Mouse (Mus musculus) adrenal gland (tissue): ENCODE data around the gene Mybpc2.

Experiments used
- intact Hi-C: fragments of 180-260 bp; cut with DNase I; formaldehyde crosslinking; loops from one replicate; pipeline ENCODE4 v1.15.1; 2025

Mybpc2 gene

DNA sequence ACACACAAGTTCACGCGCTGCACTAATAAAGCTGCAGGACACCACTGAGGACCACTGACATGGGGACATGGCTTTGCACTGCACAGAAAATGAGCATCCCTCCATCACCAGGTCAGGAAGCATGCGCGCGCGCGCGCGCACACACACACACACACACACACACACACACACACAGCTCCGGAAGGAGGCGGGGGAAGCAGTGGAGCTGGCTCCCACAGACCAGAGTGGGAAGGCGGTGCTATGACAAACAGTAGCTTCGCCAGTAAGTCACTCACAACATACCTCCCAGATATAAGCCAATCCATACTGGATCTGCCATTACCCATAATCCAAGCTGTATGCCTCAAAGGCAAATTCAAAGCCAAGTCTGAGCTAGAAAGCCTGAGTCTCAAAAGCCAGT, 22.6 kb upstream of the Mybpc2 start:
- intact Hi-C loops, result no loop called here

- intact Hi-C loops, result no loop called here
Observed at GRCm38 (mm10) chr7:44546274-44546673, 21.8 kb upstream of the Mybpc2 start.

DNA sequence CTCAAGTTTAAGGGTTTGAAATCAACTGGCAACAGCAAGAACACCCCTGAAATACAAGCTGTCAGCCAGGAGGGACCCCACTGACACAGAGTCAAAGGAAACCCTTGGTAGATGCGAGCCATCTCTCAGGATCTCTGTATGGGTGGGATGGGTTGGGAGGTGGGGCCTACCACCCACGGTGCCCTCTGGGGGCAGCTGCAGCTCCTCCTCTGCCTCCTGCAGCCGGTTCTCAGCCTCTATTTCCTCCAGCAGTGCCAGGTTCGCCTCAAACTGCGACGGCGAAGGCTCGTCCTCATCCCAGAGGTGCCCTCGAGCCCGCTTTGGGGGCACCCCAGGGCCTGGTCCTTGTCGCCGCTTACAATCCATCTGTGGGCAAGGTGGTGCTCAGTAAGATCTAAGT, 18.6 kb upstream of the Mybpc2 start:
- intact Hi-C loops, result no loop called here

GRCm38 (mm10) chr7:44542555-44542954, 18.1 kb upstream of the Mybpc2 start:
- intact Hi-C loops, result no loop called here

- intact Hi-C loops, result no loop called here
Observed at GRCm38 (mm10) chr7:44538756-44539624, 14.5 kb upstream of the Mybpc2 start.

DNA sequence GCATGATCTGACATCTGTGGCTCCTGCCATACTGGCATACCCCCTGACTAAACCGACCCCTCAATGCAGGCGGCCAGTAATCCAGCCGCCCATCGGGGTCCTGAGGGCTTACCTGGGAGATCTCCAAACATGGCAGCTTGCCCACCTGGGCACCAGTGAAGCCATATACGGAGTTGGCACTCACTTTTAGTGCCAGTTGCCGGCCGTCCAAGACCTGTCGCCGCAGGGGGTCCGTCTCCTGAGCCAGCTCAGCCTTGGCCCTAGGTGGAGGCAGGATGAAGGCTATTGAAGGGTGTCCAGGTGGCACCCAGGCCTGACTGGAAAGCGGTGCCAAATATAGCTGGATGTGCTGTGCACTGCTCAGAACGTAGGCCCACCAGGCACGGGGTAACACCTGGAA, 13.0 kb upstream of the Mybpc2 start:
- intact Hi-C loops, result no loop called here

GRCm38 (mm10) chr7:44537009-44537408, 12.6 kb upstream of the Mybpc2 start:
- intact Hi-C loops, result no loop called here

DNA sequence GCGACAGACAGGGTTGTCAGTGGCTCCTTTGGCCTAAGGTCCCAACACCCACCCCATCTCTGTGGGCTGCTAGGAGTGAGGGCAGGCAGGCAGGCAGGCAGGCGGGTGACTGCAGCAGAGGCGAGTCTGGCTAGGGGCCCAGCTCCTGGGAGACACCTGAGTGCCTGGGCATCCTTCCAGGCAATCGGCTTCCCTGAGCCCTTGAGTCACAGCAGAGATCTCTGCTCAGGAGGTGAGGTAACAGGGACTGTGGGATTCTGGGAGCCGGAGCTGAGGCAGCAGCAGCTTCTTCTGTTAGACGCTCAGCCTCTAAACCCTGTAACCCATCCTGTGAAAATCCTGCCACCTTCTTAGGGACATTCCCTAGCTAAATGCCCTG, 12.1 kb upstream of the Mybpc2 start:
- intact Hi-C loops, result no loop called here

GRCm38 (mm10) chr7:44535657-44536589, 11.5 kb upstream of the Mybpc2 start:
- intact Hi-C loops, result no loop called here

DNA sequence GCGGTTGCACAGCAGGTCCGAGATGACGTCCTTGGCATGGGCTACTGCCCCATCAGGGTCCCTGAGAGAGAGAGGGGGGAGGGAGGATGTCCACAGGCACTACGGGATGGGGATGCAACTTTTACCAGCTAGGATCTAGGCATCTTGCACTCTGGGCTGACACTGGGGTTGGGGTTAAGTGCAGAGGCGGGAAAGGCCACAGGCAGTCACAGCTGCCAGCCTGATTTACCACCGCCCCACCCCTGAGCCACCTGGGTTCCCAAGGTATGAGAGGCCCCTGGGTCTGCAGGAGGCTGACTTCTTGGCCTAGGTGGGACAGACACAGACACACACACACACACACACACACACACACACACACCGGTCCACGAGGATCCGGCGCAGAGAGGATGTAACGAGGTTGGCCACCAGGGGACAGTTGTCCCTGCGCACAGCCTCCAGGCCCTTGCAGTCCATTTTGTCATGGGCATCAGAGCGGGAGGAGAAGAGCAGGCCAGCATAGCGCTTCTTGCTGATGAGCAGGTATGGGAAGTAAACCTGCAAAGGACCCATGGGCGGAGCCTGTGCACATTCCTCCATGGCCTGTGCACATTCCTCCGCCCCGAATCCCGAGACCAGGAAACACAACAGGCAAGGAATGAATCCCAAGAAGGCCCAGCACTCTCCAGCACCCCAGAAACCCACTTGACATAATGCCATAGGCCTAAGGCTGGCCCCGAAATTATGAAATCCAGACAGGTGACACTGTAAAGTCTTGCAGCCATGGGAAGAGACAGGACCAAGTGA, 10.4 kb upstream of the Mybpc2 start:
- intact Hi-C loops, result no loop called here

DNA sequence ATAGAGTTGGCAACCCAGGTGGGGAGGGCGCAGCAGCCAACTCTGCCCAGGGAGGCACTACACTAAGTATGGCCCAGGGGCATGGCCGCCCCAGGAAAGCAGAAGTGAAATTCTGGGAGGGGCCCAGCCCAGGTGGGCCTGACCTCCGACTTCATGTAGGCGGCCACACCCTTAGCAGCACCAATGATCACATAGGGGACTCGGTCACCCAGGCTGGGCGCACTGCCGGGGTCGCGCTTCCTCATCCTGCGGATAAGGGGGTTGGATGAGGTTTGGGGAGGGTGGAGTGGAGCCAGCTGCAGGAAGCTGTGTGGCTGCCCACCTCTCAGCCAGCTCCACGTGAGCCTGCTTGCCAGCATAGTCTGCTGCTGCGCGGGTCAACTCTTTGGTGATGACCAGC, 9.8 kb upstream of the Mybpc2 start:
- intact Hi-C loops, result no loop called here

DNA sequence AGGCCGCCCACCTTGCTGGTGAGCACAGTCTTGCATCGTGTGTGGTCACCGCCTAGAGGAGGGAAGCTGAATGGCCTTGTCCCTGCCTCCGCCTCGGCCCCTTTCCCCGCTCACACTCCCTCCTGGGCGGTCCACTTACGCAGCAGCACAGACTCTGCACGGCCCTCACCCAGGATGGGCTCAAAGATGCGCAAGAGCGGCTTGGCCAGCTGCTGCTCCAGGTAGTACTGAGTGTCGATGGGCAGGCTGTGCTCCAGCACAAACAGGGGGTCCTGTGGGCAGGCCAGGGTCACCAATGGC, 9.2 kb upstream of the Mybpc2 start:
- intact Hi-C loops, result no loop called here

DNA sequence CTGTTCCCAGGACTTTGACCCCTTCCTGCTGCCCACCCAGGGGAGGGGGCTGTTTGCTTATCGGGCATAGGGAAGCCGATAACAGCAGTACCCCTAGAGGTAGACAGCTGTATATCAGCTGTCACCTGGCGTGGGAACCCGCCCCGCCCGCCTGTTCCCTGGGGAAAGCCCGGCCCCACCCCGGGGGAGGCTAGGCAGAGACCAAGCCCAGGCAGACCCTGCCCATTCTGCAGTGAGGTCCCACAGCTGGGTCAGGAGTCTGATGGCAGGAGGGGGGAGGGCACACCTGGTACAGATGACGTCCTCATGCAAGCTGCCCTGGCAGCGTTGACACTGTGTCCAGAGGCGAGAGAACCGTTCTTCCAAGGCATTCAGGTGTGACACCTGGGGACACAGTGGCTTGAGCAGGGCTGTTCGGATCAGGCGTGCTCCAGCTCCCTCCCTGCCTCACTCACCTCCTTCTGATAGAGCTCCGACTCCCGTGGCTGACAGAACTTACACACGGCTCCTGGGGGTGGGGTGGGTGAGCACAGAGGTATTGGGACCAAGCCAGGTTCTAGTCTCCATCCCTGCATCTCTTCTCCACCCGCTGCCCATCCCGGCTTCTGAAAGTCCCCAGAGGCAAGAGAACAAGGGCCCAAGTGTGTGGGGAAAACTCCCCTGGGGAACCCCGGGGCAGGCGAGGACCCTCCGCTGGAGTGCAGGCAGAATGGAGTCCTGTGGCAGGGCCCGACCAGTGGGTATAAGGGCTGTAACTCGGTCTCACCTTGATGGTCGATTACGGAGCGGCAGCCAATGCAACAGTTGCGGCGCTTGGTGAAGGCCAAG, 8.7 kb upstream of the Mybpc2 start:
- intact Hi-C loops, result no loop called here

- intact Hi-C loops, result no loop called here
Observed at GRCm38 (mm10) chr7:44531946-44532732, 7.7 kb upstream of the Mybpc2 start, which contains the start of gene Spib. Gene Spib (minus strand): TSS chr7:44532071.

- intact Hi-C loops, result no loop called here
Observed at GRCm38 (mm10) chr7:44531207-44531606, 6.8 kb upstream of the Mybpc2 start.

DNA sequence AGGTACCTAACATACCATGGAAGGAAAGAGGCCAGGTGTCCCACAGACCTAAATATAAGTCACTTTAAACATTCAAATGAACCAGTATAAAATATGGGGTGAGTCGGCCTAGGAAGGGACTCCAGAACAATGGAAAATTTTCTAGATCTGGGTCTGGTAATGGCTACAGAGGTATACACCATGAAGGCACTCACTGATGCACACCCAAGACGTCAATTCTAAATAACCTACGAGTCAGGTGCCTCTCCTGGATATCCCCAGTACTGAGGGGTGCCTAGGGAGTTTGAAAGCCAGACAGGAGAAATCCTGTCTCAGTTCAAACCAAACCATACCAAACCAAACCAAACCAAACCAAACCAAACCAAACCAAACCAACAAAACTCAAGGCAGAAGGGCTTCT, 6.1 kb upstream of the Mybpc2 start:
- intact Hi-C loops, result no loop called here

GRCm38 (mm10) chr7:44529518-44529917, 5.1 kb upstream of the Mybpc2 start:
- intact Hi-C loops, result loop anchor here (10.0 kb wide), 1 partner anchor 125 kb away; no protein-coding TSS in a partner anchor

DNA sequence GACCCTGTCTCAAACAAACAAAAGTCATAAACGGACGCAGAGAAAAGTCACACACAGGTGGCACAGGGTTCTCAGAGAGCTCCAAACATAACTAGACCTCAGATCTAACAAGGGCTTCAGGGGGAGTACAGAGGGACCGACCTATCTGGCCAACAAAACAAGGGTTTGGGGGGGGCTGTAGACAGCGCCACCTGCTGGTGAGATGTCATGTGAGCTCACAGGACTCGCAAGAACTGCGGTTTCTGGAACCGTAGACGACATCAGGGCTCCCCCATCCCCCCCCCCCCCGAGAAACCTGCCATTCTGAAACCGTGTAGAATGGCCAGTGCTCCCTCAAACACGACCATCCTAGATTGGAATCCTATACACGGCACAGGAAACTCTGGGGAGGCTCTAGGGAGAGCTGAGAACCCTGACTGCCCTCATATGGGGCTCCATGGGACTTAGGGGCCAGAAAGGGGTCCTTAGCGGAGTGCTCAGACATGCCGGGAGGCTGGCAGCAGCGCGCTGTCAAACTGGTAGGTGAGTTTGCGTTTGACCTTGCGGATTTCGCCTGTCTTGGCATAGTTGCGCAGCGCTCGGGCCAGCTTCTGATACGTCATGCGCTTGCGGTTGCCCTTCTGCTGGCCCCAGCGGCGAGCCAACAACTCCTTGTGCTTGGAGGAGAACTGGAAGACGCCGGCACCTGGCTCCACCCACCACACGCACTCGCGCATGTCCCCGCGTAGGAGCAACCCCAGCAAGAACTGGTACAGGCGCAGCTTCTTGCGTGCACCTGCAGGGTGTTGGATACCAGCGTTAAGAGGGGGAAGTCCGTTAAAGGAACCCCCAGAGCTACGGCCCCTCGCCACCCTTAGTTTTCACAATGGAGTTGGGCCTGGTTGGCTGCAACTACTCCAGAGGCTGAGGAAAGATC, 3.3 kb upstream of the Mybpc2 start:
- intact Hi-C loops, result loop anchor here (10.0 kb wide), 1 partner anchor 127 kb away; no protein-coding TSS in a partner anchor
